Mouse (Mus musculus): ENCODE measurements around the gene Upf2. TPM values are rescaled to one million over a fixed set of nuclear protein-coding genes. Genes with fewer than 3 reads are reported as not detected.

The Upf2 gene
- polyA plus RNA-seq, 1 experiment, result 2.4 TPM

GRCm38 (mm10) chr2:6020570-6020969, 69.3 kb downstream of the Upf2 start:
- no peak for DNase-seq (ENCODE audit: low read depth in 1 of 2, low spot score in 2 of 2)
- Histone ChIP-seq H3K27me3 (ENCODE audit: control insufficient read depth, insufficient read depth, low read length) (no peaks in the 10 kb centered on the region), H3K4me3 (ENCODE audit: extremely low read depth, insufficient read depth, insufficient read length) (no peak overlapping the region), H3K4me1 (ENCODE audit: control insufficient read depth, insufficient read depth, insufficient read length) (no peaks in the 10 kb centered on the region), H3K27ac (ENCODE audit: insufficient read depth, low read length) (no peak overlapping the region), H3K36me3 (ENCODE audit: control insufficient read depth, insufficient read depth, low read length) (peaks cover 11% of the 10 kb centered on the region)
- no peak for TF ChIP-seq CTCF (IDR thresholded peaks at IDR 0.05; ENCODE audit: extremely low read depth, insufficient read depth, insufficient read length, insufficient replicate concordance)
- TF ChIP-seq POLR2A (IDR thresholded peaks at IDR 0.05; ENCODE audit: low read depth, low read length), result no peak

DNA sequence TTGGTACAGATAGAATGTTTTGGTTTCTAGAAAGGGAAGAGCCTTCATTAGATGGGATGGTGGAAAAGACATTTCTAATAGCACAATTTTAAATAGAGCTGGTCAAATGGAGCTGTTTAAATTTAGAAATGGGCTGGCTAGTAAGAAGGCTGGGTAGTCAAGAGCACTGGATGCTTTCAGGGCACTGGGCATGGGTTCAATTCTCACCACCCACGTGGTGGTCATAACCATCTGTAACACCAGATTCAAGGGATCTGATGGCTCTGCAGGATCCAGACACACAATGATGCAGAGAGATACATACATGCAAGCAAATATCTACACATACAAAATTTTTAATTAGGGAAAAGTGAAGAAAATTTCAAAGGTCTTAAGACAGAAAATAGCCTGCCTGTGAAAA, 91.4 kb downstream of the Upf2 start:
- Histone ChIP-seq H3K4me1 (ENCODE audit: control insufficient read depth, insufficient read depth, insufficient read length) (no peaks in the 10 kb centered on the region), H3K27ac (ENCODE audit: insufficient read depth, low read length) (no peak overlapping the region), H3K4me3 (ENCODE audit: extremely low read depth, insufficient read depth, insufficient read length) (no peak overlapping the region), H3K27me3 (ENCODE audit: control insufficient read depth, insufficient read depth, low read length) (no peaks in the 10 kb centered on the region), H3K36me3 (ENCODE audit: control insufficient read depth, insufficient read depth, low read length) (peaks cover 14% of the 10 kb centered on the region)
- 97% methylated on average over 1 of the region's 1 CpGs for WGBS
- TF ChIP-seq POLR2A (IDR thresholded peaks at IDR 0.05; ENCODE audit: low read depth, low read length), result no peak
- TF ChIP-seq CTCF (IDR thresholded peaks at IDR 0.05; ENCODE audit: extremely low read depth, insufficient read depth, insufficient read length, insufficient replicate concordance), result no peak
- no peak for DNase-seq (ENCODE audit: low read depth in 1 of 2, low spot score in 2 of 2)

GRCm38 (mm10) chr2:6046796-6047195, 95.5 kb downstream of the Upf2 start:
- peaks cover 26% of the 10 kb centered on the region for H3K36me3 ChIP-seq (ENCODE audit: control insufficient read depth, insufficient read depth, low read length)
- TF ChIP-seq POLR2A (IDR thresholded peaks at IDR 0.05; ENCODE audit: low read depth, low read length) (no peak), CTCF (IDR thresholded peaks at IDR 0.05; ENCODE audit: extremely low read depth, insufficient read depth, insufficient read length, insufficient replicate concordance) (no peak)
- H3K27me3 ChIP-seq (ENCODE audit: control insufficient read depth, insufficient read depth, low read length), result no peaks in the 10 kb centered on the region
- H3K27ac ChIP-seq (ENCODE audit: insufficient read depth, low read length), result no peak overlapping the region
- H3K4me1 ChIP-seq (ENCODE audit: control insufficient read depth, insufficient read depth, insufficient read length), result no peaks in the 10 kb centered on the region; the same call in 1 of the 2 replicates
- 95% methylated on average over 7 of the region's 7 CpGs for WGBS
- H3K4me3 ChIP-seq (ENCODE audit: extremely low read depth, insufficient read depth, insufficient read length), result no peak overlapping the region
- DNase-seq (ENCODE audit: low read depth in 1 of 2, low spot score in 2 of 2), result no peak

DNA sequence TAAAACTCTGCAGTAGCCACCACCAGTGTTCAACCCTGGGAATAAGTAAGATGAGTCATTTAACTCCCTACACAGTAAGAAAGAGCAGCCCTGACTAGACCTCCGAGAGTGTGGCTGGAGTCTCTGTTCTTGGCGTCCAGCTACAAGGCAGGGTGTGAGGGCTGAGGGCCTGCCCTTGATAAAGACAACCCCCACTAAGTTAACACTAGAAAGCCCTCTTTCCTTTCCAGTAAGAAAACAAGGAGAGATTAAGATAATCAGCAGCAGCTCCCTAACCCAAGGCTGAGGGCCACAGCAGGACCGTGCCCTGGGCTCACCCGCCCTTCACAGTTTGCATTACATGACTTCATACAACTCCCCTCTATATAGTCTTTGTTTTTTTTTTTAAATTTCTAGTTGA, 97.3 kb downstream of the Upf2 start:
- H3K27me3 ChIP-seq (ENCODE audit: control insufficient read depth, insufficient read depth, low read length), result no peaks in the 10 kb centered on the region
- peaks cover 31% of the 10 kb centered on the region for H3K36me3 ChIP-seq (ENCODE audit: control insufficient read depth, insufficient read depth, low read length)
- 83% methylated on average over 4 of the region's 4 CpGs for WGBS
- H3K4me1 ChIP-seq (ENCODE audit: control insufficient read depth, insufficient read depth, insufficient read length), result no peaks in the 10 kb centered on the region; the same call in 1 of the 2 replicates
- no peak for DNase-seq (ENCODE audit: low read depth in 1 of 2, low spot score in 2 of 2)
- TF ChIP-seq CTCF (IDR thresholded peaks at IDR 0.05; ENCODE audit: extremely low read depth, insufficient read depth, insufficient read length, insufficient replicate concordance), result no peak
- no peak for TF ChIP-seq POLR2A (IDR thresholded peaks at IDR 0.05; ENCODE audit: low read depth, low read length)
- no peak overlapping the region for H3K4me3 ChIP-seq (ENCODE audit: extremely low read depth, insufficient read depth, insufficient read length)
- no peak overlapping the region for H3K27ac ChIP-seq (ENCODE audit: insufficient read depth, low read length)

DNA sequence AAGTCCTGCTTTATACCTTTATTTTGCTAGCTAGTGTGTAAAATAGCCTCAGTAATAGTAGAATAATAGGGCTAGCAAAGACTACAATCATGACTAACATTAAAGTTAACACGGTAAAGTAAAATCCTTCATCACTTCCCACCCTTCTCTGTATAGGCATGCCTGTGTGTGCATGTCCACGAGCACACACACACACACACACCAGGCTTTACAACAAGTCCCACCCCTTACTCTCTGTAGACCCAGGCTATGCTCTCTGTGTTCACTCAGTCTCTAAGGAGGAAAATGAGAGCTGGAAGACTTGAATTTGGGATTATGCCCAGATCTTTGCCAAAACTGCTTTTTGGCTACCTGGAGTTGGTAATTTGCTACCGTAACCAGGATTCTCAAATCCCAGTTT, 97.7 kb downstream of the Upf2 start:
- WGBS, result 94% methylated on average over 3 of the region's 3 CpGs
- Histone ChIP-seq H3K4me1 (ENCODE audit: control insufficient read depth, insufficient read depth, insufficient read length) (no peaks in the 10 kb centered on the region; the same call in 1 of the 2 replicates), H3K36me3 (ENCODE audit: control insufficient read depth, insufficient read depth, low read length) (peaks cover 32% of the 10 kb centered on the region)

DNA sequence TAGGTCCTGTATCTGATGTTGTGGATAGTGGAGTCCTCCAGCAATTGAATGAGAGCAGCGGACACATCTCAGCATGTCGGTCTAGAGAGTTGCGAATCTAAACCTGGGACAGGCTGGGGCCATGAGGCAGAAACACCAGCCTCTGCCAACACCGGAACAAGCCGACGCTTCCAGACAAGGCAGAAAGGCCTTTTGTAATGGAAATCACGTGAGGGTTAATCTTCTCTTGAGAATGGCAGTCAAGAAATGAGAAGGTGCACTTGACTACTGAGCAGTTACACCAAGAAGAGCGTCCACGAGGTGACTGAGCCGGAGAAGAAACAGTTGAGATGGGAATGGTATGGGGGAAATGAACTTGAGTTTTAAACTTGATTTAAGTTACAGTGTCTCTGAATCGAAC, 104.2 kb downstream of the Upf2 start:
- H3K36me3 ChIP-seq (ENCODE audit: control insufficient read depth, insufficient read depth, low read length), result peaks cover 35% of the 10 kb centered on the region
- no peak overlapping the region for H3K4me3 ChIP-seq (ENCODE audit: extremely low read depth, insufficient read depth, insufficient read length)
- 97% methylated on average over 11 of the region's 11 CpGs for WGBS
- H3K27me3 ChIP-seq (ENCODE audit: control insufficient read depth, insufficient read depth, low read length), result no peaks in the 10 kb centered on the region
- H3K4me1 ChIP-seq (ENCODE audit: control insufficient read depth, insufficient read depth, insufficient read length), result no peaks in the 10 kb centered on the region
- DNase-seq (ENCODE audit: low read depth in 1 of 2, low spot score in 2 of 2), result no peak
- no peak for TF ChIP-seq CTCF (IDR thresholded peaks at IDR 0.05; ENCODE audit: extremely low read depth, insufficient read depth, insufficient read length, insufficient replicate concordance)
- no peak for TF ChIP-seq POLR2A (IDR thresholded peaks at IDR 0.05; ENCODE audit: low read depth, low read length)
- H3K27ac ChIP-seq (ENCODE audit: insufficient read depth, low read length), result no peak overlapping the region

More for the DNA sequence above, 97.7 kb downstream of the Upf2 start:
- no peaks in the 10 kb centered on the region for H3K27me3 ChIP-seq (ENCODE audit: control insufficient read depth, insufficient read depth, low read length)
- TF ChIP-seq CTCF (IDR thresholded peaks at IDR 0.05; ENCODE audit: extremely low read depth, insufficient read depth, insufficient read length, insufficient replicate concordance) (no peak), POLR2A (IDR thresholded peaks at IDR 0.05; ENCODE audit: low read depth, low read length) (no peak)
- no peak for DNase-seq (ENCODE audit: low read depth in 1 of 2, low spot score in 2 of 2)
- no peak overlapping the region for H3K27ac ChIP-seq (ENCODE audit: insufficient read depth, low read length)
- no peak overlapping the region for H3K4me3 ChIP-seq (ENCODE audit: extremely low read depth, insufficient read depth, insufficient read length)

GRCm38 (mm10) chr2:6056518-6056917, 105.2 kb downstream of the Upf2 start:
- Histone ChIP-seq H3K27ac (ENCODE audit: insufficient read depth, low read length) (no peak overlapping the region), H3K4me1 (ENCODE audit: control insufficient read depth, insufficient read depth, insufficient read length) (no peaks in the 10 kb centered on the region), H3K27me3 (ENCODE audit: control insufficient read depth, insufficient read depth, low read length) (no peaks in the 10 kb centered on the region), H3K4me3 (ENCODE audit: extremely low read depth, insufficient read depth, insufficient read length) (no peak overlapping the region), H3K36me3 (ENCODE audit: control insufficient read depth, insufficient read depth, low read length) (peaks cover 27% of the 10 kb centered on the region)
- TF ChIP-seq CTCF (IDR thresholded peaks at IDR 0.05; ENCODE audit: extremely low read depth, insufficient read depth, insufficient read length, insufficient replicate concordance) (no peak), POLR2A (IDR thresholded peaks at IDR 0.05; ENCODE audit: low read depth, low read length) (no peak)
- DNase-seq (ENCODE audit: low read depth in 1 of 2, low spot score in 2 of 2), result no peak
- 95% methylated on average over 3 of the region's 3 CpGs for WGBS

Data from spleen, adult 2 months (tissue).